Mouse (Mus musculus): ENCODE data around the gene Rad9a. TPM values are rescaled to one million over a fixed set of nuclear protein-coding genes. Genes with fewer than 3 reads are reported as not detected.

Rad9a gene
- total RNA-seq, 2 experiments from 2014 or later, result 15.7 to 23.2 TPM

GRCm38 (mm10) chr19:4194776-4195650, 6.4 kb downstream of the Rad9a start:
- ATAC-seq (replicated peaks; ENCODE audit: low FRiP score, poor library complexity, severe bottlenecking), result no peak

GRCm38 (mm10) chr19:4194021-4194724, 7.3 kb downstream of the Rad9a start:
- no peak for ATAC-seq (replicated peaks; ENCODE audit: low FRiP score, poor library complexity, severe bottlenecking)

GRCm38 (mm10) chr19:4193129-4193528, 8.3 kb downstream of the Rad9a start:
- ATAC-seq (replicated peaks; ENCODE audit: low FRiP score, poor library complexity, severe bottlenecking), result no peak

- ATAC-seq (replicated peaks; ENCODE audit: low FRiP score, poor library complexity, severe bottlenecking), result peak; percentile 13; the same call in 1 of the 2 replicates
Measured at GRCm38 (mm10) chr19:4192251-4192985, 9.0 kb downstream of the Rad9a start.

GRCm38 (mm10) chr19:4191528-4192250, 9.8 kb downstream of the Rad9a start, which contains the start of gene Ppp1ca:
Gene Ppp1ca, plus strand, starts transcription at chr19:4192065.
- ATAC-seq (replicated peaks; ENCODE audit: low FRiP score, poor library complexity, severe bottlenecking), result peak; percentile 90

GRCm38 (mm10) chr19:4190831-4191334, 10.6 kb downstream of the Rad9a start, which contains the start of gene Tbc1d10c:
Gene Tbc1d10c, minus strand, starts transcription at chr19:4191284.
- no peak for ATAC-seq (replicated peaks; ENCODE audit: low FRiP score, poor library complexity, severe bottlenecking)

GRCm38 (mm10) chr19:4189051-4189620, 12.3 kb downstream of the Rad9a start:
- ATAC-seq (replicated peaks; ENCODE audit: low FRiP score, poor library complexity, severe bottlenecking), result no peak

GRCm38 (mm10) chr19:4187303-4187702, 14.2 kb downstream of the Rad9a start:
- no peak for ATAC-seq (replicated peaks; ENCODE audit: low FRiP score, poor library complexity, severe bottlenecking)

- ATAC-seq (replicated peaks; ENCODE audit: low FRiP score, poor library complexity, severe bottlenecking), result no peak
Measured at GRCm38 (mm10) chr19:4184976-4185975, 16.2 kb downstream of the Rad9a start.

- no peak for ATAC-seq (replicated peaks; ENCODE audit: low FRiP score, poor library complexity, severe bottlenecking)
Measured at GRCm38 (mm10) chr19:4183689-4184088, 17.8 kb downstream of the Rad9a start.

GRCm38 (mm10) chr19:4181892-4182291, 19.6 kb downstream of the Rad9a start:
- no peak for ATAC-seq (replicated peaks; ENCODE audit: low FRiP score, poor library complexity, severe bottlenecking)

- ATAC-seq (replicated peaks; ENCODE audit: low FRiP score, poor library complexity, severe bottlenecking), result no peak
Measured at GRCm38 (mm10) chr19:4180411-4180810, 21.1 kb downstream of the Rad9a start.

- ATAC-seq (replicated peaks; ENCODE audit: low FRiP score, poor library complexity, severe bottlenecking), result no peak
Measured at GRCm38 (mm10) chr19:4175368-4175947, 26.0 kb downstream of the Rad9a start, which contains the start of gene Carns1. Gene Carns1, minus strand, starts transcription at chr19:4175479.

GRCm38 (mm10) chr19:4172925-4173324, 28.5 kb downstream of the Rad9a start:
- ATAC-seq (replicated peaks; ENCODE audit: low FRiP score, poor library complexity, severe bottlenecking), result no peak

- ATAC-seq (replicated peaks; ENCODE audit: low FRiP score, poor library complexity, severe bottlenecking), result no peak
Measured at GRCm38 (mm10) chr19:4171393-4172290, 29.8 kb downstream of the Rad9a start.

- ATAC-seq (replicated peaks; ENCODE audit: low FRiP score, poor library complexity, severe bottlenecking), result no peak
Measured at GRCm38 (mm10) chr19:4170723-4171392, 30.6 kb downstream of the Rad9a start.
